Mouse (Mus musculus): ENCODE results near the gene Mpz.

DNA sequence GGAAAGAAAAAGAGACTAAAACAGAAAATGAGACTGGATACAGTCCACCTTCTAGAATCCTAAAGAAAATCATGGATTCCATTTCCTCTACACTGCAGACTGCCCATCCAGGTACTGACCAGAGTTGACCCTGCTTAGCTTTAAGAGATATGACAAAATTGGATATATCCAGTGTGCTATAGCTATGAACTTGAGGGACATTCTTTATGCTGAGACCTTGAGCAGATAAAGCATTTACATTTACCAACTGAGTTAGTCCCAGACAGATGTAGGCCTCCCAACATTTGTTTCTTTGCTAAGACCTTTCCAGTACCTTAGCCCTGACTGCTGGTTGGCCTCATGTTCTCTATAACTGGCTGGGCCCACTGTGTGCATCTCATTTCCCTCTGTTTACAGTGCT is 7.5 kb downstream of the Mpz start:
- no peak for TF ChIP-seq POLR2A (IDR thresholded peaks at IDR 0.05; ENCODE audit: insufficient read depth, low read length)
- TF ChIP-seq CTCF (IDR thresholded peaks at IDR 0.05; ENCODE audit: low read depth, low read length), result no peak
- no peak for TF ChIP-seq EP300 (IDR thresholded peaks at IDR 0.05; ENCODE audit: insufficient read depth, low read depth, low read length)

All from ES-Bruce4 (cell line).